Mouse (Mus musculus): ENCODE measurements around the gene Ptov1. TPM values are rescaled to one million over a fixed set of nuclear protein-coding genes. Genes with fewer than 3 reads are reported as not detected.

The Ptov1 gene
- polyA plus RNA-seq, 1 experiment from 2014 or later = 398 TPM

DNA sequence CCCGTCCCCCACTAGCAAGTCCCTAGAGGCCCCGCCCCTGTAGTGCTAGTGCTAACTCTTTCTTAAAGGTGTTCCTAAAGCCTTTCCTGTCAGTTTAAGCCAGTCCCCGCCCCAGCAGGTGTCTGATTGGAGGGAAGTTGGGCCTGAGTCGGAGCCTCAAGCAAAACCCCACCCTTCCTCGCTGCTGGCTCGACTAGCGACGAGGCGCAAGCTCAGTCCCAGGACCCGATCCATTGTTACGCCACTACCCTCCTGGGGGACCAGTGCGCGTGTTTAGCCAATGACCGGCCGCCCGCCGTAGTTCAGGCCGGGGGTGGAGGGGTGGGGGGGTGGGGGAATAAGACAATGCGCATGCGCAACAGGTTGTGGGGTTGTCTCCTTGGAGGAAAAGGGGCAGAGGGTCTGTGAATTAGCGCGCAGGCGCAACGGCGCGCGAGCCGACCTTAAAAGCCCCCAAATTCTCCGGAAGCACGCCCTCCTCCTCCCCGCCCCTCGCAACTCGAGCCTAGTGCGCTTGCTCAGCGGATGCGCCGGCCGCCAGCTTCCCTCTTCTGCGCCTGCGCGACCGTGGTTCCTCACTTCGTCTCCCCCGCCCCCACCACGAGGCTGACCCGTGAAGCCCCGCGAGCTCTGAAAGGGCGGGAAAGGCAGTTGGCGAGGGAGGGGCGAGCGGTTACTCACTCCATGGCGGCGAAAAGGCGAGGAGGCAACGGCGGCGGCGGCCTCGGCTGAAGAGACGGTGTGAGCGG lies 53.7 kb downstream of the Ptov1 start, which contains the start of the genes Nup62 and Il4i1:
Nup62 (plus strand) TSS at position 368 of the 749 bp plus-strand sequence.
Il4i1 (plus strand) TSS at position 667 of the 749 bp plus-strand sequence.
- H3K9ac ChIP-seq (ENCODE audit: low read depth, low read length) = peak within 1 kb of the TSS; percentile 99
- peak; percentile 94 for ATAC-seq (ENCODE audit: low read depth)
- peaks cover 20% of the 10 kb centered on the region for H3K4me1 ChIP-seq (ENCODE audit: control insufficient read depth, insufficient read depth, low read length)
- peaks cover 18% of the 10 kb centered on the region for H3K36me3 ChIP-seq (ENCODE audit: control insufficient read depth, insufficient read depth, low read length)
- under 1% methylated on average over 46 of the region's 62 CpGs for WGBS
- peak within 1 kb of the TSS; percentile 86 for H3K4me3 ChIP-seq (ENCODE audit: low read depth, low read length)
- H3K27ac ChIP-seq (replicated peaks; ENCODE audit: low read depth, low read length) = peak within 1 kb of the TSS; percentile 97
- H3K27me3 ChIP-seq (replicated peaks; ENCODE audit: control insufficient read depth, insufficient read depth, low read length) = no peaks in the 10 kb centered on the region
- peak within 1 kb of the TSS; percentile 76 for H3K4me2 ChIP-seq (ENCODE audit: low read depth, low read length)
- peak; percentile 99 for DNase-seq (ENCODE audit: low spot score)
- H3K9me3 ChIP-seq (ENCODE audit: control insufficient read depth, low read length) = no peaks in the 10 kb centered on the region

DNA sequence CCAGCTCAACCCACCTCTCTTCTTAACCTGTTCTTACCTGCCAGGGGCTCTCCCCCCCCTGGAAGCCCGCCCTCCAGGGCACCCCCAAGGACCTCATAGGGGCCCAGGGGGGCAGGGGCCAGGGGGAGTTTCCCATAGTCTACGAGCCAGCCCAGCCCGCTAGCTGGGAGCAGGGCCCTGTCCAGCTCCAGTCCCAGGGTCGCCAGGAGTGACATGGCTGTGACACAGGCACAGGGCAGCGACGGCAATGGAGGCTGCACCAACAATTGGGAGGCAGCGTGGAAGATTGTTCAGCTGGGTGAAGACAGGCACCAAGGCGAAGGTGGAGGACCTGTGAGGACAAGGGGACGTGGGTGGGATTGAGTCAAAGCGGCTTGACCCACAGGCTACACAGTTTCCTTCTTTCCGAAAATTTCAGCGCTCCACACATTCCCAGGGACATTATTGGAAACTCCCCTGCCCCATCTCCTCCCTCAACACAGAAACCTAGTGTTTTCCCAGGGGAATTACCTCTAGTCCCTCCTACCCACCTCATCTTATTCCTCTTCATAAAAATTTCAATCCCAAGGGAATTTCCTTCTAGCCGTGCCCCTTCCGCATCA lies 54.5 kb downstream of the Ptov1 start:
- peak overlapping the region; percentile 86 for H3K4me3 ChIP-seq (ENCODE audit: low read depth, low read length)
- H3K9ac ChIP-seq (ENCODE audit: low read depth, low read length) = peak overlapping the region; percentile 99
- H3K9me3 ChIP-seq (ENCODE audit: control insufficient read depth, low read length) = no peaks in the 10 kb centered on the region
- no peak for DNase-seq (ENCODE audit: low spot score)
- no peak for ATAC-seq (ENCODE audit: low read depth)
- peaks cover 20% of the 10 kb centered on the region for H3K4me1 ChIP-seq (ENCODE audit: control insufficient read depth, insufficient read depth, low read length)
- 31% methylated on average over 14 of the region's 14 CpGs for WGBS
- H3K4me2 ChIP-seq (ENCODE audit: low read depth, low read length) = peak overlapping the region; percentile 76
- H3K27me3 ChIP-seq (replicated peaks; ENCODE audit: control insufficient read depth, insufficient read depth, low read length) = no peaks in the 10 kb centered on the region
- H3K36me3 ChIP-seq (ENCODE audit: control insufficient read depth, insufficient read depth, low read length) = peaks cover 18% of the 10 kb centered on the region
- peak overlapping the region; percentile 97; the same call in 1 of the 2 replicates for H3K27ac ChIP-seq (replicated peaks; ENCODE audit: low read depth, low read length)

GRCm38 (mm10) chr7:44814423-44814822 lies 55.2 kb downstream of the Ptov1 start:
- Histone ChIP-seq H3K9ac (ENCODE audit: low read depth, low read length) (no peak overlapping the region), H3K4me3 (ENCODE audit: low read depth, low read length) (peak overlapping the region; percentile 86; the same call in 1 of the 2 replicates), H3K36me3 (ENCODE audit: control insufficient read depth, insufficient read depth, low read length) (peaks cover 18% of the 10 kb centered on the region), H3K27me3 (replicated peaks; ENCODE audit: control insufficient read depth, insufficient read depth, low read length) (no peaks in the 10 kb centered on the region), H3K4me2 (ENCODE audit: low read depth, low read length) (peak overlapping the region; percentile 76), H3K27ac (replicated peaks; ENCODE audit: low read depth, low read length) (no peak overlapping the region), H3K9me3 (ENCODE audit: control insufficient read depth, low read length) (no peaks in the 10 kb centered on the region), H3K4me1 (ENCODE audit: control insufficient read depth, insufficient read depth, low read length) (peaks cover 20% of the 10 kb centered on the region)
- 89% methylated on average over 4 of the region's 4 CpGs for WGBS
- DNase-seq (ENCODE audit: low spot score) = no peak
- ATAC-seq (ENCODE audit: low read depth) = no peak

DNA sequence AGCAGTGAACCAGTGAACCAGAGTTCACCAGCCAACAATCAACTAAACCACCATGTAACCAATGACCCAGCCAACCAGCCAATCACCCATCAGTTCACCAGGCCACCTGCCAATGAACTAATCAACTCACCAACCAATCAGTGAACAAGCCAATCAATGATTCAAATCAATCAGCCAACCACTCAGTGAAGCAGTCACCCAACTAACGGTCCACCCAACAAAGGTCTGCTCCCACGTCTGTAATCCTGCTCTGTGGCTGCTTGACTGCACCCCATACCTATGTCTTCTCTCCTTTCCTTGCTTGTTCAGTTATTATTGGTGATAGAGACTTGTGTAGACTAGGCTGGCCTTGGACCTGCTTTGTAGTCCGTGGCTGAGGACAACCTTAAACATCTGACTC lies 55.6 kb downstream of the Ptov1 start:
- Histone ChIP-seq H3K4me1 (ENCODE audit: control insufficient read depth, insufficient read depth, low read length) (peaks cover 20% of the 10 kb centered on the region), H3K36me3 (ENCODE audit: control insufficient read depth, insufficient read depth, low read length) (peaks cover 18% of the 10 kb centered on the region), H3K4me2 (ENCODE audit: low read depth, low read length) (no peak overlapping the region), H3K9ac (ENCODE audit: low read depth, low read length) (no peak overlapping the region), H3K4me3 (ENCODE audit: low read depth, low read length) (no peak overlapping the region), H3K27ac (replicated peaks; ENCODE audit: low read depth, low read length) (no peak overlapping the region), H3K9me3 (ENCODE audit: control insufficient read depth, low read length) (no peaks in the 10 kb centered on the region), H3K27me3 (replicated peaks; ENCODE audit: control insufficient read depth, insufficient read depth, low read length) (no peaks in the 10 kb centered on the region)
- no peak for DNase-seq (ENCODE audit: low spot score)
- whole genome bisulfite sequencing = 94% methylated on average over 3 of the region's 3 CpGs
- ATAC-seq (ENCODE audit: low read depth) = no peak

MicroRNA genes within 50 kb of the gene (microRNA counts, 519-probe panel; counts per million panel counts)
- microRNA mmu-miR-707 = 19.3 counts per million

Small RNA genes lying within 50 kb of the gene (microRNA-seq; reads per million reads assigned to microRNA genes)
- not detected for gene Mir707 (ENCODE audit: borderline number of aligned reads)

Other genes with a start within 250 kb of the Ptov1 start
- 13.6 and 13.8 TPM in 2 replicates for gene Myh14, start 198.9 kb downstream of the Ptov1 start, polyA plus RNA-seq (2014; fragmentation: Nextera tagmentation; extraction: Ambion mirVana)
- not detected in 2 replicates for gene Izumo2, start 161.0 kb downstream of the Ptov1 start, polyA plus RNA-seq (2014; fragmentation: Nextera tagmentation; extraction: Ambion mirVana)
- 24.8 and 29.3 TPM in 2 replicates for gene Vrk3, start 121.4 kb downstream of the Ptov1 start, polyA plus RNA-seq (2014; fragmentation: Nextera tagmentation; extraction: Ambion mirVana)
- 1.1 and 1.7 TPM in 2 replicates for gene Zfp473, start 118.7 kb downstream of the Ptov1 start, polyA plus RNA-seq (2014; fragmentation: Nextera tagmentation; extraction: Ambion mirVana)
- gene Nup62, start 53.7 kb downstream of the Ptov1 start, polyA plus RNA-seq (2014; fragmentation: Nextera tagmentation; extraction: Ambion mirVana) = 47.0 and 51.1 TPM in 2 replicates
- 0.78 and 1.4 TPM in 2 replicates for gene Il4i1, start 53.4 kb downstream of the Ptov1 start, polyA plus RNA-seq (2014; fragmentation: Nextera tagmentation; extraction: Ambion mirVana)
- gene Atf5, start 53.1 kb downstream of the Ptov1 start, polyA plus RNA-seq (2014; fragmentation: Nextera tagmentation; extraction: Ambion mirVana) = 6.8 and 6.9 TPM in 2 replicates
- 69.0 and 78.6 TPM in 2 replicates for gene Akt1s1, start 20.8 kb downstream of the Ptov1 start, polyA plus RNA-seq (2014; fragmentation: Nextera tagmentation; extraction: Ambion mirVana)
- 66.9 and 82.7 TPM in 2 replicates for gene Tbc1d17, start 20.7 kb downstream of the Ptov1 start, polyA plus RNA-seq (2014; fragmentation: Nextera tagmentation; extraction: Ambion mirVana)
- 23.4 and 27.7 TPM in 2 replicates for gene Pnkp, start 12.6 kb downstream of the Ptov1 start, polyA plus RNA-seq (2014; fragmentation: Nextera tagmentation; extraction: Ambion mirVana)
- gene Med25, start 22.9 kb upstream of the Ptov1 start, polyA plus RNA-seq (2014; fragmentation: Nextera tagmentation; extraction: Ambion mirVana) = 62.5 and 64.2 TPM in 2 replicates
- 16.9 and 19.7 TPM in 2 replicates for gene Fuz, start 26.3 kb upstream of the Ptov1 start, polyA plus RNA-seq (2014; fragmentation: Nextera tagmentation; extraction: Ambion mirVana)
- 73.5 and 79.8 TPM in 2 replicates for gene Ap2a1, start 59.7 kb upstream of the Ptov1 start, polyA plus RNA-seq (2014; fragmentation: Nextera tagmentation; extraction: Ambion mirVana)
- gene Tsks, start 73.4 kb upstream of the Ptov1 start, polyA plus RNA-seq (2014; fragmentation: Nextera tagmentation; extraction: Ambion mirVana) = 0.30 TPM in 1 of 2 replicates, not detected in the other
- gene Cpt1c, start 105.1 kb upstream of the Ptov1 start, polyA plus RNA-seq (2014; fragmentation: Nextera tagmentation; extraction: Ambion mirVana) = 22.4 and 31.1 TPM in 2 replicates
- gene Prmt1, start 116.8 kb upstream of the Ptov1 start, polyA plus RNA-seq (2014; fragmentation: Nextera tagmentation; extraction: Ambion mirVana) = 173 and 178 TPM in 2 replicates
- 77.7 and 84.6 TPM in 2 replicates for gene Irf3, start 127.9 kb upstream of the Ptov1 start, polyA plus RNA-seq (2014; fragmentation: Nextera tagmentation; extraction: Ambion mirVana)
- 43.2 and 48.6 TPM in 2 replicates for gene Bcl2l12, start 128.9 kb upstream of the Ptov1 start, polyA plus RNA-seq (2014; fragmentation: Nextera tagmentation; extraction: Ambion mirVana)
- gene Scaf1, start 146.6 kb upstream of the Ptov1 start, polyA plus RNA-seq (2014; fragmentation: Nextera tagmentation; extraction: Ambion mirVana) = 43.7 and 47.5 TPM in 2 replicates
- gene Rras, start 148.2 kb upstream of the Ptov1 start, polyA plus RNA-seq (2014; fragmentation: Nextera tagmentation; extraction: Ambion mirVana) = 50.5 and 52.3 TPM in 2 replicates
- gene Prr12, start 183.1 kb upstream of the Ptov1 start, polyA plus RNA-seq (2014; fragmentation: Nextera tagmentation; extraction: Ambion mirVana) = 12.8 and 13.7 TPM in 2 replicates
- gene Nosip, start 192.6 kb upstream of the Ptov1 start, polyA plus RNA-seq (2014; fragmentation: Nextera tagmentation; extraction: Ambion mirVana) = 59.1 and 63.3 TPM in 2 replicates
- 20.9 and 22.2 TPM in 2 replicates for gene Prrg2, start 192.9 kb upstream of the Ptov1 start, polyA plus RNA-seq (2014; fragmentation: Nextera tagmentation; extraction: Ambion mirVana)
- 587 and 592 TPM in 2 replicates for gene Rcn3, start 222.4 kb upstream of the Ptov1 start, polyA plus RNA-seq (2014; fragmentation: Nextera tagmentation; extraction: Ambion mirVana)
- gene Fcgrt, start 234.1 kb upstream of the Ptov1 start, polyA plus RNA-seq (2014; fragmentation: Nextera tagmentation; extraction: Ambion mirVana) = 120 and 129 TPM in 2 replicates

All from embryonic facial prominence, embryonic 14.5 days (tissue).